Mouse (Mus musculus) megakaryocyte, embryonic 14.5 days (primary cell): ENCODE measurements around the gene Gm44511.

Experiments used
- FLI1 ChIP-seq: IDR thresholded peaks from 2 replicates; pipeline ENCODE4 v1.6.1; 2012; ENCODE audit warnings: low read length, inconsistent platforms, mixed read lengths
- GATA1 ChIP-seq: IDR thresholded peaks from 3 replicates; pipeline ENCODE4 v1.6.1; 2012; ENCODE audit warnings: mixed read lengths, low read length, inconsistent platforms, borderline replicate concordance

- no peak for TF ChIP-seq GATA1
- TF ChIP-seq FLI1: no peak
Observed at GRCm38 (mm10) chr6:128799896-128800270, 26.2 kb downstream of the Gm44511 start.
